Mouse (Mus musculus): ENCODE results near the gene Clmp. TPM values are rescaled to one million over a fixed set of nuclear protein-coding genes. Genes with fewer than 3 reads are reported as not detected.

Gene Clmp
- polyA plus RNA-seq, 1 experiment = 3.8 TPM

- no peak for TF ChIP-seq POLR2A (IDR thresholded peaks at IDR 0.05; ENCODE audit: insufficient read length, low read depth)
- no peak for TF ChIP-seq MAX (IDR thresholded peaks at IDR 0.05; ENCODE audit: low read depth)
- TF ChIP-seq TCF12 (IDR thresholded peaks at IDR 0.05; ENCODE audit: insufficient read depth, poor library complexity, severe bottlenecking) = peak; percentile 51
- TF ChIP-seq E2F4 (IDR thresholded peaks at IDR 0.05; ENCODE audit: insufficient read depth) = no peak
- no peak for TF ChIP-seq CEBPB (IDR thresholded peaks at IDR 0.05; ENCODE audit: insufficient read depth, poor library complexity, severe bottlenecking)
- TF ChIP-seq TCF3 (IDR thresholded peaks at IDR 0.05; ENCODE audit: insufficient read length, low read depth) = peak; percentile 54
- TF ChIP-seq POLR2AphosphoS2 (IDR thresholded peaks at IDR 0.05; ENCODE audit: insufficient read length, low read depth) = no peak
- no peak for TF ChIP-seq USF1 (IDR thresholded peaks at IDR 0.05; ENCODE audit: low read depth)
- TF ChIP-seq MYOD1 (IDR thresholded peaks at IDR 0.05; ENCODE audit: control insufficient read depth in 1 of 3, insufficient read length in 2 of 3, low read depth in 2 of 3) = peak; percentile 44 to 97 (median 88)
- TF ChIP-seq REST (IDR thresholded peaks at IDR 0.05; ENCODE audit: insufficient read depth, insufficient read length) = no peak
- no peak for TF ChIP-seq SRF (IDR thresholded peaks at IDR 0.05; ENCODE audit: control insufficient read depth, insufficient read length, low read depth)
- no peak for TF ChIP-seq MYOG (IDR thresholded peaks at IDR 0.05; ENCODE audit: control insufficient read depth in 1 of 3, insufficient read depth in 1 of 3, insufficient read length in 2 of 3, low read depth in 2 of 3)
- no peak overlapping the region for H3K4me3 ChIP-seq
- H3K36me3 ChIP-seq (ENCODE audit: control insufficient read depth, insufficient read depth) = no peaks in the 10 kb centered on the region
- peak overlapping the region; percentile 56 for H3K4me2 ChIP-seq (ENCODE audit: low read depth)
- H3ac ChIP-seq (ENCODE audit: control insufficient read depth, insufficient read length) = no peak overlapping the region
- no peaks in the 10 kb centered on the region for H3K27me3 ChIP-seq (ENCODE audit: control insufficient read depth, insufficient read depth, insufficient read length)
- no peaks in the 10 kb centered on the region for H3K79me2 ChIP-seq (ENCODE audit: control insufficient read depth, insufficient read depth)
These were observed 10.4 kb upstream of the Clmp start for GRCm38 (mm10) chr9:40675203-40675958.

GRCm38 (mm10) chr9:40678653-40679052 lies 7.1 kb upstream of the Clmp start:
- no peak overlapping the region for H3ac ChIP-seq (ENCODE audit: control insufficient read depth, insufficient read length)
- TF ChIP-seq SRF (IDR thresholded peaks at IDR 0.05; ENCODE audit: control insufficient read depth, insufficient read length, low read depth) (no peak), POLR2AphosphoS2 (IDR thresholded peaks at IDR 0.05; ENCODE audit: insufficient read length, low read depth) (no peak), USF1 (IDR thresholded peaks at IDR 0.05; ENCODE audit: low read depth) (no peak), MYOG (IDR thresholded peaks at IDR 0.05; ENCODE audit: control insufficient read depth in 1 of 3, insufficient read depth in 1 of 3, insufficient read length in 2 of 3, low read depth in 2 of 3) (no peak), TCF3 (IDR thresholded peaks at IDR 0.05; ENCODE audit: insufficient read length, low read depth) (no peak), POLR2A (IDR thresholded peaks at IDR 0.05; ENCODE audit: insufficient read length, low read depth) (no peak), TCF12 (IDR thresholded peaks at IDR 0.05; ENCODE audit: insufficient read depth, poor library complexity, severe bottlenecking) (no peak), REST (IDR thresholded peaks at IDR 0.05; ENCODE audit: insufficient read depth, insufficient read length) (no peak), MAX (IDR thresholded peaks at IDR 0.05; ENCODE audit: low read depth) (no peak), CEBPB (IDR thresholded peaks at IDR 0.05; ENCODE audit: insufficient read depth, poor library complexity, severe bottlenecking) (no peak), E2F4 (IDR thresholded peaks at IDR 0.05; ENCODE audit: insufficient read depth) (no peak), MYOD1 (IDR thresholded peaks at IDR 0.05; ENCODE audit: control insufficient read depth in 1 of 3, insufficient read length in 2 of 3, low read depth in 2 of 3) (no peak)

GRCm38 (mm10) chr9:40686421-40686899 lies 698 bp downstream of the Clmp start:
- H3K4me3 ChIP-seq = peak overlapping the region; percentile 39
- H3K27me3 ChIP-seq (ENCODE audit: control insufficient read depth, insufficient read depth, insufficient read length) = no peaks in the 10 kb centered on the region
- H3K36me3 ChIP-seq (ENCODE audit: control insufficient read depth, insufficient read depth) = no peaks in the 10 kb centered on the region
- peak overlapping the region; percentile 3 for H3ac ChIP-seq (ENCODE audit: control insufficient read depth, insufficient read length)
- no peak for TF ChIP-seq MYOG (IDR thresholded peaks at IDR 0.05; ENCODE audit: control insufficient read depth in 1 of 3, insufficient read depth in 1 of 3, insufficient read length in 2 of 3, low read depth in 2 of 3)
- TF ChIP-seq USF1 (IDR thresholded peaks at IDR 0.05; ENCODE audit: low read depth) = no peak
- TF ChIP-seq MAX (IDR thresholded peaks at IDR 0.05; ENCODE audit: low read depth) = no peak
- TF ChIP-seq SRF (IDR thresholded peaks at IDR 0.05; ENCODE audit: control insufficient read depth, insufficient read length, low read depth) = no peak
- TF ChIP-seq POLR2A (IDR thresholded peaks at IDR 0.05; ENCODE audit: insufficient read length, low read depth) = no peak
- no peak for TF ChIP-seq REST (IDR thresholded peaks at IDR 0.05; ENCODE audit: insufficient read depth, insufficient read length)
- no peak for TF ChIP-seq TCF3 (IDR thresholded peaks at IDR 0.05; ENCODE audit: insufficient read length, low read depth)
- TF ChIP-seq MYOD1 (IDR thresholded peaks at IDR 0.05; ENCODE audit: control insufficient read depth in 1 of 3, insufficient read length in 2 of 3, low read depth in 2 of 3) = no peak
- no peak for TF ChIP-seq E2F4 (IDR thresholded peaks at IDR 0.05; ENCODE audit: insufficient read depth)
- TF ChIP-seq CEBPB (IDR thresholded peaks at IDR 0.05; ENCODE audit: insufficient read depth, poor library complexity, severe bottlenecking) = no peak
- TF ChIP-seq POLR2AphosphoS2 (IDR thresholded peaks at IDR 0.05; ENCODE audit: insufficient read length, low read depth) = no peak
- peaks cover 5% of the 10 kb centered on the region for H3K79me2 ChIP-seq (ENCODE audit: control insufficient read depth, insufficient read depth)
- H3K4me2 ChIP-seq (ENCODE audit: low read depth) = peak overlapping the region; percentile 80

More at GRCm38 (mm10) chr9:40678653-40679052, 7.1 kb upstream of the Clmp start:
- Histone ChIP-seq H3K79me2 (ENCODE audit: control insufficient read depth, insufficient read depth) (no peaks in the 10 kb centered on the region), H3K4me3 (no peak overlapping the region), H3K4me2 (ENCODE audit: low read depth) (no peak overlapping the region), H3K27me3 (ENCODE audit: control insufficient read depth, insufficient read depth, insufficient read length) (no peaks in the 10 kb centered on the region), H3K36me3 (ENCODE audit: control insufficient read depth, insufficient read depth) (no peaks in the 10 kb centered on the region)

- Histone ChIP-seq H3K4me2 (ENCODE audit: low read depth) (peak overlapping the region; percentile 80), H3K4me3 (peak overlapping the region; percentile 39), H3K36me3 (ENCODE audit: control insufficient read depth, insufficient read depth) (no peaks in the 10 kb centered on the region), H3K27me3 (ENCODE audit: control insufficient read depth, insufficient read depth, insufficient read length) (no peaks in the 10 kb centered on the region), H3K79me2 (ENCODE audit: control insufficient read depth, insufficient read depth) (peaks cover 5% of the 10 kb centered on the region), H3ac (ENCODE audit: control insufficient read depth, insufficient read length) (peak overlapping the region; percentile 3)
- TF ChIP-seq MYOG (IDR thresholded peaks at IDR 0.05; ENCODE audit: control insufficient read depth in 1 of 3, insufficient read depth in 1 of 3, insufficient read length in 2 of 3, low read depth in 2 of 3) (no peak), MAX (IDR thresholded peaks at IDR 0.05; ENCODE audit: low read depth) (no peak), USF1 (IDR thresholded peaks at IDR 0.05; ENCODE audit: low read depth) (no peak), REST (IDR thresholded peaks at IDR 0.05; ENCODE audit: insufficient read depth, insufficient read length) (no peak), TCF3 (IDR thresholded peaks at IDR 0.05; ENCODE audit: insufficient read length, low read depth) (no peak), E2F4 (IDR thresholded peaks at IDR 0.05; ENCODE audit: insufficient read depth) (no peak), TCF12 (IDR thresholded peaks at IDR 0.05; ENCODE audit: insufficient read depth, poor library complexity, severe bottlenecking) (no peak), POLR2AphosphoS2 (IDR thresholded peaks at IDR 0.05; ENCODE audit: insufficient read length, low read depth) (no peak), SRF (IDR thresholded peaks at IDR 0.05; ENCODE audit: control insufficient read depth, insufficient read length, low read depth) (no peak), CEBPB (IDR thresholded peaks at IDR 0.05; ENCODE audit: insufficient read depth, poor library complexity, severe bottlenecking) (no peak), POLR2A (IDR thresholded peaks at IDR 0.05; ENCODE audit: insufficient read length, low read depth) (no peak), MYOD1 (IDR thresholded peaks at IDR 0.05; ENCODE audit: control insufficient read depth in 1 of 3, insufficient read length in 2 of 3, low read depth in 2 of 3) (no peak)
These were observed 1.3 kb downstream of the Clmp start for GRCm38 (mm10) chr9:40687053-40687452.

Data from myocyte (in vitro differentiated cells).